Mouse (Mus musculus) bone marrow, adult 2 months (tissue): ENCODE measurements around the gene Gm12248.

ENCODE experiments used
- CTCF ChIP-seq: fragments of 200-500 bp; IDR thresholded peaks from 2 replicates; pipeline ENCODE4 v1.5.1; 2011; ENCODE audit warnings: low read length, control low read depth; ENCODE audit not compliant: control insufficient read depth, insufficient read depth
- POLR2A ChIP-seq: fragments of 200-500 bp; IDR thresholded peaks from 2 replicates; pipeline ENCODE4 v1.6.1; 2011; ENCODE audit warnings: low read depth, mild to moderate bottlenecking, control low read depth, low read length, borderline replicate concordance; ENCODE audit not compliant: control insufficient read depth

GRCm38 (mm10) chr11:58028981-58029380 lies 64.0 kb downstream of the Gm12248 start:
- TF ChIP-seq CTCF (no peak), POLR2A (no peak)
